ENCODE assay signal across 16 mouse cellular contexts in genomic region chr19:58536691-58537090, GRCm38 (mm10). TPM values are rescaled to one million over a fixed set of nuclear protein-coding genes. Genes with fewer than 3 reads are reported as not detected.
A peak's percentile ranks its signal among the peaks of the same experiment; 100 is the strongest.
DNase-seq lines count a peak whose midpoint lies in the region.
"Had no signal": no experiment of that assay in that cellular context is flagged by ENCODE, and none has a peak within 500 bp of the region (broad histone marks: within the 10 kb centered on the region; RNA-seq: fewer than 3 reads in every experiment).

No protein-coding gene starts in this region.

- intact Hi-C loops in left cerebral cortex, postnatal 25 days (cut with DNase I): no loop called here

- peak; percentile 74 for DNase-seq in right cerebral cortex, adult 18-20 months
- no peak for DNase-seq in right cerebral cortex, postnatal 4 days
- DNase-seq in layer of hippocampus, adult 8-10 months (ENCODE audit: low spot score in 2 of 2): peak; percentile 63 to 70
- DNase-seq in left cerebral cortex, postnatal 25 days (ENCODE audit: low spot score in 2 of 2): peak; percentile 61 to 87
- DNase-seq in adrenal gland, adult (ENCODE audit: inconsistent age in 2 of 2, low spot score in 1 of 2): no peak
- DNase-seq in retina, embryonic 14.5 days (ENCODE audit: low spot score): no peak
- no peak for DNase-seq in yolk sac, embryonic 10.5 days (ENCODE audit: low spot score)
- DNase-seq: adrenal gland, adult 2 months; cerebellum, adult 2 months; gastrocnemius, postnatal 36 days; kidney, adult 9 months; lung, postnatal 10 days had no signal

RNA-seq across cellular contexts. Expression of gene Ccdc172, which starts 24.9 kb away (rescaled TPM):
- not detected for total RNA-seq in layer of hippocampus, adult 8-10 months (2022)
- total RNA-seq in left cerebral cortex, postnatal 25 days (2021): not detected
- total RNA-seq: adrenal gland, adult 2 months; G1E; gastrocnemius, postnatal 36 days; hematopoietic stem cell, adult 5-6 weeks; left cerebral cortex, adult 8-10 months; megakaryocyte-erythroid progenitor cell, adult 5-6 weeks had no signal

Comparison
In these comparisons a context has a peak if more than half of its experiments do, and no peak if none do; other contexts are left out.
1. DNase-seq: peak in right cerebral cortex, adult 18-20 months (single experiment), layer of hippocampus, adult 8-10 months (2 of 2) and left cerebral cortex, postnatal 25 days (2 of 2); none in right cerebral cortex, postnatal 4 days (single experiment), adrenal gland, adult (0 of 2), retina, embryonic 14.5 days (single experiment) and yolk sac, embryonic 10.5 days (single experiment).